Mouse (Mus musculus) MEL (cell line): Measurements from ENCODE around the gene Psma2. TPM values are rescaled to one million over a fixed set of nuclear protein-coding genes. Genes with fewer than 3 reads are reported as not detected.
A peak's percentile ranks its signal among the peaks of the same experiment; 100 is the strongest.

ENCODE experiments used
- DNase-seq: peaks from one replicate; pipeline ENCODE4 v3.0.0; 2011; ENCODE audit warnings: low read depth, low spot score
- H3K27ac ChIP-seq: 2 replicates; pipeline ENCODE4 v1.5.1; 2012; ENCODE audit warnings: low read depth, mild to moderate bottlenecking, control low read depth, low read length, moderate library complexity; ENCODE audit not compliant: control insufficient read depth
- H3K27me3 ChIP-seq, 2 experiments: fragments of 150-350 bp in 1 of 2; sonication (generic) in 1 of 2; 2 replicates each; pipeline ENCODE4 v1.6.1; 2012; ENCODE audit warnings: low read length in 2 of 2, mild to moderate bottlenecking in 2 of 2, improper control_type of control experiment in 1 of 2, moderate library complexity in 1 of 2; ENCODE audit not compliant: insufficient read depth in 2 of 2, control insufficient read depth in 1 of 2
- H3K36me3 ChIP-seq, 2 experiments: 2 replicates each; pipeline ENCODE4 v1.6.1; 2012 to 2014; ENCODE audit warnings: low read length in 2 of 2, improper control_type of control experiment in 1 of 2, inconsistent platforms in 1 of 2, mild to moderate bottlenecking in 1 of 2; ENCODE audit not compliant: insufficient read depth in 2 of 2, control insufficient read depth in 1 of 2
- H3K4me1 ChIP-seq, 2 experiments: fragments of 150-350 bp in 1 of 2; sonication (generic) in 1 of 2; 2 replicates each; pipeline ENCODE4 v1.6.1; 2012; ENCODE audit warnings: low read length in 2 of 2, improper control_type of control experiment in 1 of 2, mild to moderate bottlenecking in 1 of 2; ENCODE audit not compliant: insufficient read depth in 2 of 2, control insufficient read depth in 1 of 2
- H3K4me3 ChIP-seq, 2 experiments: fragments of 150-350 bp in 1 of 2; sonication (generic) in 1 of 2; 2 replicates each; pipeline ENCODE4 v1.5.1; 2012; ENCODE audit warnings: low read depth in 2 of 2, low read length in 2 of 2, mild to moderate bottlenecking in 2 of 2, moderate library complexity in 2 of 2, control low read depth in 1 of 2, improper control_type of control experiment in 1 of 2; ENCODE audit not compliant: control insufficient read depth in 1 of 2, insufficient read depth in 1 of 2
- H3K79me2 ChIP-seq: 2 replicates; pipeline ENCODE4 v1.6.1; 2012; ENCODE audit warnings: mild to moderate bottlenecking, low read length, moderate library complexity; ENCODE audit not compliant: control insufficient read depth, poor library complexity, insufficient read depth
- H3K9ac ChIP-seq: 2 replicates; pipeline ENCODE4 v1.6.1; 2012; ENCODE audit warnings: low read depth, mild to moderate bottlenecking, control low read depth, low read length, moderate library complexity; ENCODE audit not compliant: control insufficient read depth, poor library complexity, severe bottlenecking
- H3K9me3 ChIP-seq: fragments of 150-350 bp; sonication (generic); replicated peaks from 2 replicates; pipeline ENCODE4 v1.6.1; 2012; ENCODE audit warnings: mild to moderate bottlenecking, low read length, improper control_type of control experiment, moderate library complexity; ENCODE audit not compliant: insufficient read depth
- BHLHE40 ChIP-seq: IDR thresholded peaks from 2 replicates; pipeline ENCODE4 v1.6.1; 2012; ENCODE audit warnings: low read depth, mild to moderate bottlenecking, inconsistent platforms, low read length, improper control_type of control experiment, borderline replicate concordance
- CHD1 ChIP-seq: IDR thresholded peaks from 2 replicates; pipeline ENCODE4 v1.6.1; 2012; ENCODE audit warnings: low read depth, mild to moderate bottlenecking, inconsistent platforms, low read length, improper control_type of control experiment
- CHD2 ChIP-seq: IDR thresholded peaks from 2 replicates; pipeline ENCODE4 v1.6.1; 2011; ENCODE audit warnings: low read length, improper control_type of control experiment
- ELF1 ChIP-seq: IDR thresholded peaks from 2 replicates; pipeline ENCODE4 v1.6.1; 2014; ENCODE audit warnings: low read depth, mild to moderate bottlenecking, inconsistent platforms, low read length, improper control_type of control experiment, moderate library complexity
- EP300 ChIP-seq, 2 experiments: IDR thresholded peaks; 2 replicates each; pipeline ENCODE4 v1.6.1; 2011; ENCODE audit warnings: improper control_type of control experiment in 2 of 2, low read length in 2 of 2, low read depth in 1 of 2, mild to moderate bottlenecking in 1 of 2
- GABPA ChIP-seq: IDR thresholded peaks from 2 replicates; pipeline ENCODE4 v1.6.1; 2012; ENCODE audit warnings: low read depth, mild to moderate bottlenecking, inconsistent platforms, low read length, improper control_type of control experiment, moderate library complexity
- GATA1 ChIP-seq: IDR thresholded peaks from 2 replicates; pipeline ENCODE4 v1.6.1; 2011; ENCODE audit warnings: low read depth, low read length, improper control_type of control experiment
- HCFC1 ChIP-seq: IDR thresholded peaks from 2 replicates; pipeline ENCODE4 v1.6.1; 2012; ENCODE audit warnings: low read depth, mild to moderate bottlenecking, inconsistent platforms, low read length, improper control_type of control experiment, moderate library complexity
- JUND ChIP-seq: IDR thresholded peaks from 2 replicates; pipeline ENCODE4 v1.6.1; 2011; ENCODE audit warnings: low read depth, mild to moderate bottlenecking, improper control_type of control experiment, low read length
- KAT2A ChIP-seq: conservative IDR thresholded peaks from 2 replicates; pipeline ENCODE4 v1.6.1; 2012; ENCODE audit warnings: low read depth, low read length, improper control_type of control experiment, inconsistent platforms
- MAX ChIP-seq: IDR thresholded peaks from 2 replicates; pipeline ENCODE4 v1.6.1; 2011; ENCODE audit warnings: low read length, improper control_type of control experiment
- MYB ChIP-seq: IDR thresholded peaks from 2 replicates; pipeline ENCODE4 v1.6.1; 2011; ENCODE audit warnings: mild to moderate bottlenecking, low read depth, low read length, improper control_type of control experiment
- MYC ChIP-seq: IDR thresholded peaks from 2 replicates; pipeline ENCODE4 v1.6.1; 2011; ENCODE audit warnings: low read depth, mild to moderate bottlenecking, low read length, improper control_type of control experiment, moderate library complexity
- NELFE ChIP-seq: IDR thresholded peaks from 2 replicates; pipeline ENCODE4 v1.6.1; 2011; ENCODE audit warnings: low read depth, low read length, improper control_type of control experiment
- NRF1 ChIP-seq: IDR thresholded peaks from 2 replicates; pipeline ENCODE4 v1.6.1; 2014; ENCODE audit warnings: low read depth, mild to moderate bottlenecking, inconsistent platforms, low read length, improper control_type of control experiment, moderate library complexity; ENCODE audit not compliant: poor library complexity, insufficient read depth, severe bottlenecking
- RCOR1 ChIP-seq: IDR thresholded peaks from 2 replicates; pipeline ENCODE4 v1.6.1; 2012; ENCODE audit warnings: low read depth, mild to moderate bottlenecking, inconsistent platforms, low read length, improper control_type of control experiment
- SIN3A ChIP-seq: IDR thresholded peaks from 2 replicates; pipeline ENCODE4 v1.6.1; 2012; ENCODE audit warnings: low read length, improper control_type of control experiment, inconsistent platforms
- SMC3 ChIP-seq: IDR thresholded peaks from 2 replicates; pipeline ENCODE4 v1.6.1; 2011; ENCODE audit warnings: low read depth, low read length, improper control_type of control experiment
- TBP ChIP-seq: IDR thresholded peaks from 2 replicates; pipeline ENCODE4 v1.8.0; 2011; ENCODE audit warnings: low read depth, low read length, improper control_type of control experiment
- USF2 ChIP-seq, 2 experiments: IDR thresholded peaks; 2 replicates each; pipeline ENCODE4 v1.6.1; 2011 to 2012; ENCODE audit warnings: improper control_type of control experiment in 2 of 2, low read length in 2 of 2, borderline replicate concordance in 1 of 2, inconsistent platforms in 1 of 2, low read depth in 1 of 2, mild to moderate bottlenecking in 1 of 2; ENCODE audit not compliant: insufficient read depth in 1 of 2
- ZC3H11A ChIP-seq: IDR thresholded peaks from 2 replicates; pipeline ENCODE4 v1.6.1; 2012; ENCODE audit warnings: low read depth, mild to moderate bottlenecking, inconsistent platforms, low read length, improper control_type of control experiment
- ZNF384 ChIP-seq: IDR thresholded peaks from 2 replicates; pipeline ENCODE4 v1.6.1; 2012; ENCODE audit warnings: low read depth, mild to moderate bottlenecking, inconsistent platforms, low read length, improper control_type of control experiment
- polyA plus RNA-seq, 2 experiments: library from polyadenylated mRNA; stranded (reverse) in 1 of 2; unstranded in 1 of 2; fragments of >175 nt in 1 of 2; fragments of >200 nt in 1 of 2; gene quantifications; 2 replicates each; pipeline versions ENCODE4 v1.2.1 to v1.2.4; 2012; ENCODE audit warnings: low replicate concordance in 2 of 2, low read depth in 1 of 2; ENCODE audit not compliant: insufficient read length in 2 of 2, insufficient read depth in 1 of 2, missing spikeins in 1 of 2
- total RNA-seq: library from RNA; depleted of rRNA; stranded (reverse); fragments of 300-350 nt; gene quantifications from 2 replicates; pipeline ENCODE4 v1.2.3, GENCODE M21; 2012

The Psma2 gene
- total and polyA plus RNA-seq, 3 experiments: 139 to 174 TPM; not detected in 1

DNA sequence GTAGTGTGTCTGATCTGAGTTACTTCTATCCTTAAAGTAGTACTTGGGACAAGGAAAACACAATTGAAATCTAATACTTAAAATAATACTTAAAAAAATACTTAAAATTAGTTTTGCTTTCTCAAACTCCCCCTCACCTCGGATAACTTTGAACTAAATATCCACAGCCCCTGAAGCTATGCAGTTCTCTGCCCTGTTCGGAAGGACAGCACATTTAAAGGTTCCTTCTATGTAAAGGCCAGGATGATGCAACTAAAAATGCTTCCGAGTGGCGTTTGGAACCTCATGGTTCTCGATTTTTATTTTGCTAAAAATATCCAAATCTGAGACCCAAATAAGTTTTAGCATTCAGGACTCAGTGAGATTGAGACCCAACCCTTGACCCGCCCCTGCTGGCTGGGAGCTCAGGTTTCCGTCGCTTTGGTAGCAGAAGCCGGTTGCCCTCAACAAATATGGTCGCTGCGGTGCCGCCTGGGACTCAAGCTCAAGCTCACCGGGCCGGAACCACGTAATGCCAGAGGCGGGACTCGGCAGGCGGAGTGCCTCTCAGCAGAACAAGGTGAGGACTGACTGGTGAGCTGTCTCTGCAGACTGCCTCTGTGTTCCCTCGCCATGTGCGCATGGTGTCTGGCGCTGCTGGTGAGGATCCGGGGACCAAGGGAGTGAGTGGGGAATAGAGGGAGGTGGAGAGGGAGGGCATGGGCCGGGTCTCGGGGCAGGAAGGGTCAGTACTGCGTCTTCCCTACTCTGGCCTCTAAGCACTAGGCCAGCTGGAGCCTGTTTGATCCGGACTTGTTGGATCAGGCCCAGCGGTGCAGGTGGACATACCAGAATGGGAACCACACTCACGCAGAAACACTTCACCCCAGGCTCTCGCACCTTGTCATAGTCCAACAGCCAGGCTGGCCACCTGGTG is 16.9 kb downstream of the Psma2 start, which contains the start of gene AW209491 (continued):
- TF ChIP-seq SMC3 (no peak), SIN3A (peak; percentile 90), NRF1 (peak; percentile 53), MYC (peak; percentile 78), USF2 (IDR thresholded peaks at IDR 0.05; ENCODE audit: borderline replicate concordance in 1 of 2, insufficient read depth in 1 of 2, low read depth in 1 of 2, low read length in 2 of 2) (no peak), CHD1 (0 out of 2 replicates have a peak, but pooled peaks have one; percentile 63), CHD2 (no peak), ELF1 (peak; percentile 66; the same call in 1 of the 2 replicates), HCFC1 (peak; percentile 96), BHLHE40 (no peak), GABPA (no peak), MAX (peak; percentile 86), JUND (no peak), EP300 (IDR thresholded peaks at IDR 0.05; ENCODE audit: low read depth in 1 of 2, low read length in 2 of 2) (0 out of 4 replicates have a peak, but pooled peaks of 1 of the 2 experiments have one; percentile 22), RCOR1 (peak; percentile 38; the same call in 1 of the 2 replicates), MYB (no peak), ZC3H11A (no peak), KAT2A (no peak; the same call in 1 of the 2 replicates)

DNA sequence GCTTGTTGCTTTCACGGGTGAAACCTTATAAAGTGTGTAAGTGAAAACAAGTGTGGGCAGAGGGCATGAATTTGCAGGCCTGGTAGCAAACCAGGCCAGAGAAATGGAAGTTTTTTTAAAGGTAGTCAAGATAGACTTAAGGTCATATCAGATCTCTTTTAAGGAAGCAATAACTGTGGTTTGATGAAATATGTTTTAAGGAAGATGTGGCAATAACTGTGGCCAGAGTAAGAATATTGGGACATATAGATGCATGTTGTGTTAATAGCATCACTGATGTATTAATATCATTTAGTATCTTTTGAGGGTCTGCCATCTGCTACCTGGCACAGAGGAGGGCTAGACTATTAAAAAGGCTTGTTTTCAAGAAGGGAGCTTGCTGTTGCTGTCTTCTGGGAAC is 27.0 kb downstream of the Psma2 start:
- Histone ChIP-seq H3K27ac (no peak overlapping the region), H3K9me3 (no peaks in the 10 kb centered on the region), H3K4me3 (no peak overlapping the region), H3K4me1 (peaks cover 0 to 4% of the 10 kb centered on the region in 2 experiments; a peak in 2 of 4 replicates), H3K79me2 (no peaks in the 10 kb centered on the region), H3K27me3 (no peaks in the 10 kb centered on the region), H3K9ac (no peak overlapping the region), H3K36me3 (peaks cover 4 to 7% of the 10 kb centered on the region in 2 experiments)
- DNase-seq: no peak
- TF ChIP-seq GATA1 (no peak), NELFE (no peak), ZNF384 (0 out of 2 replicates have a peak, but pooled peaks have one; percentile 8), TBP (no peak)
